Mouse (Mus musculus): ENCODE results near the gene Cbx7. TPM values are rescaled to one million over a fixed set of nuclear protein-coding genes. Genes with fewer than 3 reads are reported as not detected.
A peak's percentile ranks its signal among the peaks of the same experiment; 100 is the strongest.
"Not testable (repeated sequence)": the region's sequence is repeated elsewhere in the genome, so short reads cannot be mapped to it uniquely, and the experiment has no call there.

The Cbx7 gene
- polyA plus RNA-seq, 1 experiment from 2014 or later, result 3.6 TPM

- ATAC-seq (replicated peaks), result no peak
- Histone ChIP-seq H3K27ac (replicated peaks) (no peak overlapping the region), H3K4me2 (replicated peaks) (no peak overlapping the region), H3K36me3 (no peaks in the 10 kb centered on the region), H3K4me1 (no peaks in the 10 kb centered on the region), H3K9me3 (no peaks in the 10 kb centered on the region), H3K9ac (replicated peaks) (no peak overlapping the region), H3K4me3 (no peak overlapping the region), H3K27me3 (no peaks in the 10 kb centered on the region)
- 89% methylated on average over 6 of the region's 6 CpGs for WGBS
Measured at GRCm38 (mm10) chr15:79942541-79942940, 28.4 kb downstream of the Cbx7 start.

GRCm38 (mm10) chr15:79940932-79941331 lies 30.0 kb downstream of the Cbx7 start:
- Histone ChIP-seq H3K4me1 (no peaks in the 10 kb centered on the region), H3K4me3 (no peak overlapping the region), H3K4me2 (replicated peaks) (no peak overlapping the region), H3K36me3 (no peaks in the 10 kb centered on the region), H3K9ac (replicated peaks) (no peak overlapping the region), H3K27me3 (peaks cover 4% of the 10 kb centered on the region; the same call in 1 of the 2 replicates), H3K27ac (replicated peaks) (no peak overlapping the region), H3K9me3 (no peaks in the 10 kb centered on the region)
- ATAC-seq (replicated peaks), result no peak
- WGBS, result 24% methylated on average over 8 of the region's 8 CpGs

GRCm38 (mm10) chr15:79939913-79940312 lies 31.0 kb downstream of the Cbx7 start:
- no peak overlapping the region for H3K4me3 ChIP-seq
- H3K36me3 ChIP-seq, result no peaks in the 10 kb centered on the region
- H3K27me3 ChIP-seq, result peaks cover 4% of the 10 kb centered on the region; the same call in 1 of the 2 replicates
- H3K9ac ChIP-seq (replicated peaks), result no peak overlapping the region
- no peaks in the 10 kb centered on the region for H3K9me3 ChIP-seq
- H3K4me2 ChIP-seq (replicated peaks), result no peak overlapping the region
- no peaks in the 10 kb centered on the region for H3K4me1 ChIP-seq
- ATAC-seq (replicated peaks), result no peak
- WGBS, result 89% methylated on average over 16 of the region's 16 CpGs
- no peak overlapping the region for H3K27ac ChIP-seq (replicated peaks)

GRCm38 (mm10) chr15:79939501-79939900 lies 31.4 kb downstream of the Cbx7 start:
- not testable (repeated sequence) for H3K4me2 ChIP-seq (replicated peaks); H3K9me3 ChIP-seq; H3K27me3 ChIP-seq; H3K4me3 ChIP-seq; H3K4me1 ChIP-seq; H3K36me3 ChIP-seq; ATAC-seq (replicated peaks); H3K9ac ChIP-seq (replicated peaks); H3K27ac ChIP-seq (replicated peaks)
- WGBS, result 87% methylated on average over 6 of the region's 7 CpGs

GRCm38 (mm10) chr15:79939020-79939419 lies 31.9 kb downstream of the Cbx7 start:
- ATAC-seq (replicated peaks), result no peak
- H3K9me3 ChIP-seq, result no peaks in the 10 kb centered on the region
- WGBS, result 91% methylated on average over 12 of the region's 12 CpGs

GRCm38 (mm10) chr15:79936374-79936751 lies 34.6 kb downstream of the Cbx7 start:
- Histone ChIP-seq H3K4me1 (peaks cover 23% of the 10 kb centered on the region), H3K4me2 (replicated peaks) (no peak overlapping the region), H3K9me3 (no peaks in the 10 kb centered on the region), H3K4me3 (no peak overlapping the region), H3K27ac (replicated peaks) (no peak overlapping the region), H3K27me3 (peaks cover 14% of the 10 kb centered on the region), H3K36me3 (no peaks in the 10 kb centered on the region), H3K9ac (replicated peaks) (no peak overlapping the region)
- no peak for ATAC-seq (replicated peaks)
- 71% methylated on average over 7 of the region's 7 CpGs for WGBS

More at GRCm38 (mm10) chr15:79939020-79939419, 31.9 kb downstream of the Cbx7 start:
- Histone ChIP-seq H3K4me3 (no peak overlapping the region), H3K9ac (replicated peaks) (no peak overlapping the region), H3K27ac (replicated peaks) (no peak overlapping the region), H3K27me3 (peaks cover 5% of the 10 kb centered on the region; the same call in 1 of the 2 replicates), H3K4me2 (replicated peaks) (no peak overlapping the region), H3K36me3 (no peaks in the 10 kb centered on the region), H3K4me1 (peaks cover 8% of the 10 kb centered on the region)

GRCm38 (mm10) chr15:79935654-79936373 lies 35.1 kb downstream of the Cbx7 start:
- Histone ChIP-seq H3K27me3 (peaks cover 14% of the 10 kb centered on the region), H3K36me3 (no peaks in the 10 kb centered on the region), H3K4me3 (no peak overlapping the region), H3K9ac (replicated peaks) (no peak overlapping the region), H3K27ac (replicated peaks) (no peak overlapping the region), H3K4me1 (peaks cover 23% of the 10 kb centered on the region), H3K4me2 (replicated peaks) (no peak overlapping the region), H3K9me3 (no peaks in the 10 kb centered on the region)
- WGBS, result 27% methylated on average over 9 of the region's 9 CpGs
- ATAC-seq (replicated peaks), result no peak

GRCm38 (mm10) chr15:79934776-79935175 lies 36.1 kb downstream of the Cbx7 start:
- Histone ChIP-seq H3K9me3 (no peaks in the 10 kb centered on the region), H3K9ac (replicated peaks) (0 out of 2 replicates have a peak overlapping the region, but pooled peaks have one; percentile 15), H3K36me3 (no peaks in the 10 kb centered on the region), H3K4me3 (no peak overlapping the region), H3K27me3 (peaks cover 14% of the 10 kb centered on the region), H3K27ac (replicated peaks) (no peak overlapping the region), H3K4me2 (replicated peaks) (peak overlapping the region; percentile 10; the same call in 1 of the 2 replicates), H3K4me1 (peaks cover 23% of the 10 kb centered on the region)
- no peak for ATAC-seq (replicated peaks)
- WGBS, result 1% methylated on average over 10 of the region's 10 CpGs

GRCm38 (mm10) chr15:79933670-79934514 lies 37.0 kb downstream of the Cbx7 start:
- no peak overlapping the region for H3K27ac ChIP-seq (replicated peaks)
- H3K4me2 ChIP-seq (replicated peaks), result peak overlapping the region; percentile 20
- ATAC-seq (replicated peaks), result no peak
- H3K4me1 ChIP-seq, result peaks cover 23% of the 10 kb centered on the region
- H3K9me3 ChIP-seq, result no peaks in the 10 kb centered on the region
- peaks cover 14% of the 10 kb centered on the region for H3K27me3 ChIP-seq
- H3K9ac ChIP-seq (replicated peaks), result no peak overlapping the region
- H3K4me3 ChIP-seq, result 0 out of 2 replicates have a peak overlapping the region, but pooled peaks have one; percentile 8
- no peaks in the 10 kb centered on the region for H3K36me3 ChIP-seq
- WGBS, result 1% methylated on average over 22 of the region's 22 CpGs

GRCm38 (mm10) chr15:79933052-79933669 lies 37.8 kb downstream of the Cbx7 start:
- Histone ChIP-seq H3K9me3 (no peaks in the 10 kb centered on the region), H3K9ac (replicated peaks) (no peak overlapping the region; the same call in 1 of the 2 replicates), H3K27ac (replicated peaks) (no peak overlapping the region), H3K4me3 (peak overlapping the region; percentile 65), H3K4me2 (replicated peaks) (peak overlapping the region; percentile 77), H3K36me3 (no peaks in the 10 kb centered on the region), H3K4me1 (peaks cover 24% of the 10 kb centered on the region), H3K27me3 (peaks cover 14% of the 10 kb centered on the region)
- ATAC-seq (replicated peaks), result no peak
- 7% methylated on average over 22 of the region's 22 CpGs for WGBS

- H3K4me1 ChIP-seq, result peaks cover 29% of the 10 kb centered on the region
- peaks cover 14% of the 10 kb centered on the region for H3K27me3 ChIP-seq
- H3K9me3 ChIP-seq, result no peaks in the 10 kb centered on the region
- WGBS, result 1% methylated on average over 53 of the region's 62 CpGs
- no peak overlapping the region for H3K27ac ChIP-seq (replicated peaks)
- peak overlapping the region; percentile 65 for H3K4me3 ChIP-seq
- ATAC-seq (replicated peaks), result peak; percentile 51
- H3K9ac ChIP-seq (replicated peaks), result peak overlapping the region; percentile 55
- H3K36me3 ChIP-seq, result no peaks in the 10 kb centered on the region
- H3K4me2 ChIP-seq (replicated peaks), result peak overlapping the region; percentile 77
Measured at GRCm38 (mm10) chr15:79932323-79932987, 38.5 kb downstream of the Cbx7 start.

Data from forebrain, embryonic 15.5 days (tissue).